Mouse (Mus musculus) limb, embryonic 11.5 days (tissue): Measurements from ENCODE around the gene Usp37. TPM values are rescaled to one million over a fixed set of nuclear protein-coding genes. Genes with fewer than 3 reads are reported as not detected.

ENCODE experiments used
- ATAC-seq: fragments of 200-750 bp; cut with Nextera tagmentation; 2 replicates; pipeline ENCODE4 v1.8.0; 2017; ENCODE audit warnings: low read depth; ENCODE audit not compliant: insufficient number of reproducible peaks, low FRiP score, low TSS enrichment
- DNase-seq: peaks from one replicate; pipeline ENCODE4 v3.0.0-alpha.2; 2015; ENCODE audit warnings: low spot score
- H3K27ac ChIP-seq: fragments of 300-500 bp; sonication (generic); replicated peaks from 2 replicates; pipeline ENCODE4 v1.5.1; 2014; ENCODE audit warnings: low read depth, mild to moderate bottlenecking, low read length
- H3K27me3 ChIP-seq: fragments of 300-500 bp; sonication (generic); 2 replicates; pipeline ENCODE4 v1.6.1; 2014; ENCODE audit warnings: mild to moderate bottlenecking, low read length, mixed read lengths; ENCODE audit not compliant: control insufficient read depth, insufficient read depth
- H3K36me3 ChIP-seq: fragments of 300-500 bp; sonication (generic); 2 replicates; pipeline ENCODE4 v1.6.1; 2014; ENCODE audit warnings: mild to moderate bottlenecking, low read length, moderate library complexity, mixed read lengths; ENCODE audit not compliant: control insufficient read depth, insufficient read depth
- H3K4me1 ChIP-seq: fragments of 300-500 bp; sonication (generic); 2 replicates; pipeline ENCODE4 v1.6.1; 2014; ENCODE audit warnings: low read length, mixed read lengths; ENCODE audit not compliant: control insufficient read depth, insufficient read depth
- H3K4me2 ChIP-seq: fragments of 300-500 bp; sonication (generic); 2 replicates; pipeline ENCODE4 v1.6.1; 2014; ENCODE audit warnings: low read depth, mild to moderate bottlenecking, moderate library complexity; ENCODE audit not compliant: severe bottlenecking
- H3K4me3 ChIP-seq: fragments of 300-500 bp; sonication (generic); 2 replicates; pipeline ENCODE4 v1.5.1; 2014; ENCODE audit warnings: low read depth, low read length
- H3K9ac ChIP-seq: fragments of 300-500 bp; sonication (generic); 2 replicates; pipeline ENCODE4 v1.6.1; 2014; ENCODE audit warnings: mild to moderate bottlenecking, low read length
- H3K9me3 ChIP-seq: fragments of 300-500 bp; sonication (generic); 2 replicates; pipeline ENCODE4 v1.6.1; 2016; ENCODE audit warnings: low read length; ENCODE audit not compliant: control insufficient read depth
- WGBS: fragments of 180-500 bp; shearing (Covaris S2); extraction: QIAGEN DNeasy Blood & Tissue Kit; methylation state at CpG from one replicate; pipeline ENCODE4 v1.1.7; 2014; 5-methylcytosine and 5-hydroxymethylcytosine counted together
- polyA plus RNA-seq: library from polyadenylated mRNA; unstranded; fragments of >200 nt; fragmentation: Nextera tagmentation; extraction: Ambion mirVana; gene quantifications from 2 replicates; pipeline ENCODE4 v1.2.1, GENCODE M21; 2014

The Usp37 gene
- polyA plus RNA-seq, 1 experiment from 2014 or later = 46.4 TPM

DNA sequence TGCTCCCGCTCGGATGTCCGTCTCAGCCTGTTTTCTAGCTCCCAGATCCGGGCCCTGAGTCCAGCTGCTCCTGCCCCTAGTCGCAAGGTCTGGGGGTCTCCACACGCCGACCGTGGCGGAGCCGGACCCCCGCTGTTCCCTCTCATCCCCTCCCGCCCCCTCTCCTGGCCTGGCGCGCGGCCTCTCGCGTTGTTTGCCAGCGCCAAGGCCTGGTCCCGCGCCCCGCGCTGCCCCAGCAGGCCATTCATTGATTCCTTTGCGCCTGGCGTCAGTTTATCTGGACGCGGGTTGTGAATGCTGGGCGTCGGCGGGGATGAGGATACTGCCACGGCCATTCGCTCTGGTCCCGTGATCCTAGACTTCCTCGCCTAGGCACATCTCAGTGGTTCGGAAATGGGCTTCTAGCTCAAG, 37.6 kb downstream of the Usp37 start:
- Histone ChIP-seq H3K36me3 (no peaks in the 10 kb centered on the region), H3K9me3 (no peaks in the 10 kb centered on the region), H3K27ac (peak overlapping the region; percentile 91), H3K4me3 (peak overlapping the region; percentile 83), H3K27me3 (no peaks in the 10 kb centered on the region), H3K4me1 (peaks cover 5% of the 10 kb centered on the region; the same call in 1 of the 2 replicates), H3K9ac (peak overlapping the region; percentile 84), H3K4me2 (peak overlapping the region; percentile 68)
- ATAC-seq = peak; percentile 49
- under 1% methylated on average over 31 of the region's 34 CpGs for WGBS
- DNase-seq = peak; percentile 86

DNA sequence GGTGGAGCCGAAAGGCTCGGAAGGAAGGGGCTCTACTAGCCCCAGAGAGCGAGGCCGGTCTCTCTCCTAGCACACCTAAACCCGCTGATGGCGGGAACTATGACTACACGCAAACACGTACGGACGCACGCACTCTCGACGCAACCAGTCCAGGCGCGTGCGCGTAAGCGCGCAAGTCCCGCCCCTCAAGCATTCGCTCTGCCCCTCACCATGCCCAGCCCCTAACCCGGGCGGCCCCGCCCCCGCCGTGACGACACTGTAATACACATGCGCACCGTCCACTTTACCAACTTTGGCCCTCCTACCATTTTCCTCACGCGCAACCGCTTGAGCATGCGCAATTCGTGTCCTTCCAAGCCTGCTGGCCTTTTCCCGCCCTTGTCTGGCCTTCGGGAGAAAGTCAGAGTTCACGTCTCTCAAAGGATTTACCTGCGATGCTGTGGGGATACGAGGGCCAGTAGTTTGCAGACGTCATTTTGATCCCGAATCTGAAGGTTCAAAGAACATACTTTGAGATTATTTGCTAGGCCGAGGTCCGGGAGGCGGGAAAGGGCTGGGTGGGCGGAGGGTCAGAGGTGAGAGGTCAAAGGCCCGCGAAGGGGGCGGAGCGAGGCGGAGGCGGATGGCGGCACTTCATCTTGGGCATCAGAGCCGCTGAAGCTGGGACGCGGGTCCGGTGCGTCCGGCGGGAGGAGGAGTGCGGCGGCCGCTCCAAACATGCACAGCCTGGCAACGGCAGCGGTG, 38.2 kb downstream of the Usp37 start, which contains the start of gene Cnot9:
TSS of gene Cnot9 (plus strand) at position 338 of the 744 bp plus-strand sequence.
- peak within 1 kb of the TSS; percentile 83 for H3K4me3 ChIP-seq
- DNase-seq = peak; percentile 100
- no peaks in the 10 kb centered on the region for H3K27me3 ChIP-seq
- no peaks in the 10 kb centered on the region for H3K36me3 ChIP-seq
- WGBS = under 1% methylated on average over 64 of the region's 64 CpGs
- peak within 1 kb of the TSS; percentile 84 for H3K9ac ChIP-seq
- peak within 1 kb of the TSS; percentile 91 for H3K27ac ChIP-seq
- H3K9me3 ChIP-seq = no peaks in the 10 kb centered on the region
- ATAC-seq = peak; percentile 99
- H3K4me1 ChIP-seq = peaks cover 5% of the 10 kb centered on the region; the same call in 1 of the 2 replicates
- peak within 1 kb of the TSS; percentile 68 for H3K4me2 ChIP-seq

DNA sequence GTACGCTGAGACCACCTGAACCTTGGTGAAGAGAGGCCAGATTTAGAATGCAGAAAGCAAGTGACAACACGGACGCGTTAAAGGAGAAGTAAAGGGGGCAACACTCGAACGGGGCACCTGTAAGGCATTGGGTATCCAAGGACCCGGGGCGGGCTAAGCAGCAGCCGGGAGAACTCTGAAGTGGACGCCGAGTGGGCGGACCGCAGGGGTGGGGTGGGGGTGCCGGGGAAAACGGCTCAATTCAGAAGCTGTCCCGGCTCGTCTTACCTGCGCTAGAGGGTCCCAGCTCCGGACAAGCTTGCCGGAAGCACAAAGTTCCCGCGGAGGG, 38.7 kb downstream of the Usp37 start:
- ATAC-seq (no peak), DNase-seq (no peak)
- Histone ChIP-seq H3K4me3 (peak overlapping the region; percentile 83), H3K4me2 (peak overlapping the region; percentile 65), H3K9ac (peak overlapping the region; percentile 84), H3K27ac (peak overlapping the region; percentile 69), H3K36me3 (no peaks in the 10 kb centered on the region), H3K4me1 (peaks cover 5% of the 10 kb centered on the region; the same call in 1 of the 2 replicates), H3K27me3 (no peaks in the 10 kb centered on the region), H3K9me3 (no peaks in the 10 kb centered on the region)
- WGBS = under 1% methylated on average over 22 of the region's 22 CpGs

DNA sequence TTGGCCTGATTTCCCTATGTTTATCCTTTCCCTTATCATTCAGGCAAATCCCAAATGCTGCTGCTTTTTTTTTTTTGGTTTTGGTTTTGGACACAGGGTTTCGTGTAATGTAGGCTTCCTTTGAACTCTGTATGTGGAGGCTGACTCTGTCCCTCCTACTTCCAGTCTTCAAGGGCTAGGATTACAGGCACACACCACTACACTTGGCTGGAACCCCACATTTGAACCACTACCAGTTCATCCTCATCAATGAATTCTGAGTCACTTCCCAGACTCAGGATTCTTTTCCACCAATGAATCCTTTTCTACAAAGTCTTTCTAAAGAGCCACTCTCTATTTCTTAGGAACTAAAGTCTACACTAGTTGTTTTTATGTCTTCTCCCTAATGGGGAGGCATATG, 43.0 kb downstream of the Usp37 start:
- H3K4me2 ChIP-seq = no peak overlapping the region
- peaks cover 5% of the 10 kb centered on the region; the same call in 1 of the 2 replicates for H3K4me1 ChIP-seq
- ATAC-seq = no peak
- WGBS = 69% methylated on average over 1 of the region's 1 CpGs
- H3K27ac ChIP-seq = no peak overlapping the region
- no peaks in the 10 kb centered on the region for H3K27me3 ChIP-seq
- no peak overlapping the region for H3K4me3 ChIP-seq
- no peaks in the 10 kb centered on the region for H3K9me3 ChIP-seq
- DNase-seq = no peak
- no peaks in the 10 kb centered on the region for H3K36me3 ChIP-seq
- H3K9ac ChIP-seq = no peak overlapping the region

DNA sequence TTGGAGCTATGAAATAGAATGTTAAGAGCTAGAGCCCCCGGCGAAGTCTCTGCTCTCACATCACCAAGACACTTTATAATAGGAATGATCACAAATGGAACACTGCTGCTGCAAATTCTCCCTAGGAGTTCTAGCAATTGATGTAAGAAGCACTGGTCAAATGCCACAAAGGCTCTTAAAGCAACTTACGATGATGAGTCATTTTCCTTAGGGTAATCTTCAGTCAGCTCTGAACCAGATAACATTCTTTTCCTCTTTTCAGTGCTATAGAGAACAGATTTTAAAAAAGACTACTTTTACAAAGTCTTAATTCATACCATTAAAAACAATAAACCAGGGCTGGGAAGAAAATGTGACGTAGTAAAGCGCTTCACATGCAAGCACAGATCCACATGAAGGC, 58.3 kb downstream of the Usp37 start:
- no peak for ATAC-seq
- H3K9me3 ChIP-seq = no peaks in the 10 kb centered on the region
- no peaks in the 10 kb centered on the region for H3K4me1 ChIP-seq
- no peak overlapping the region for H3K27ac ChIP-seq
- WGBS = 98% methylated on average over 5 of the region's 5 CpGs
- DNase-seq = no peak
- no peak overlapping the region for H3K4me2 ChIP-seq
- H3K4me3 ChIP-seq = no peak overlapping the region
- peaks cover 13% of the 10 kb centered on the region for H3K36me3 ChIP-seq
- no peaks in the 10 kb centered on the region for H3K27me3 ChIP-seq
- no peak overlapping the region for H3K9ac ChIP-seq

DNA sequence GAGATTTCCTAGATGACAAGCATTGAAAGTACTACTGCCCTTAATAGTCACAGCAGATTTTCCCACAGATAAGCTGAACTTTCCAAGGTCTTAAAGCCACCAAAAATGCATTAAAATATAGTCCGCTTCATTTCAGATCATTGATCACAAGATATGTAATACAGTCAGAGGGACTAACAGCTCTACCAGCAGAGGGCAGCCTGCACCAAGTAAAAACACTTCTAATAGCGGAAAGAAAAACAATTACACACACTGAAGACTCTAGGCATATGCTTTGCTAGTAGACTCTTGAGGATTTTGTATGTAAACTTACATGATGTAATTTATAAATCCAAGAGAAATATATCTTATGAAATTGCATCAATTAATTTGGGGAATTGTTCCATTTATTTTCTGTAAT, 83.8 kb downstream of the Usp37 start:
- Histone ChIP-seq H3K9me3 (no peaks in the 10 kb centered on the region), H3K27me3 (no peaks in the 10 kb centered on the region), H3K4me2 (no peak overlapping the region), H3K9ac (no peak overlapping the region), H3K36me3 (peaks cover 7% of the 10 kb centered on the region), H3K4me3 (no peak overlapping the region), H3K4me1 (no peaks in the 10 kb centered on the region), H3K27ac (no peak overlapping the region)
- DNase-seq (peak; percentile 26), ATAC-seq (no peak)
- WGBS = 81% methylated on average over 2 of the region's 2 CpGs

DNA sequence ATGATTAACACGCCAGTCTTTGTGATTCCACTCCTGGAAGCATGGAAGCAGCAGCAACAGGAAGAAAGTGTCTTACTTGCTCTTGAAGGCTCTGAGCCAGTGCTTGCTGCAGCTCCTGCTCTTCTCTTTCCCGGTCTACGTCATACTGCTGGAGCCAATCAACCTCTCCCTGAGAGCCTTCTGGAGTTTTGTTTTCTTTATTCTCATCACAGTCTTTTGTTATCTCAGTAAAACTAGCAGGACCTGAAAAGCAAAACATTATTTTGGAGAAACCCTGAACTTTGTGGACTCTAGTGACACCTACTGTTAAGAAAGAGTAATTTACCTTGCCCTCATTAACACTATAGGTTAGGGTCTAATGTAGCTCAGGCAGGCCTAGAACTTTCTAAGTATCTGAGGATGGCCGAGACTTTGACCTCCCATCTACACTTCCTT, 91.5 kb downstream of the Usp37 start:
- Histone ChIP-seq H3K4me1 (no peaks in the 10 kb centered on the region), H3K27me3 (no peaks in the 10 kb centered on the region), H3K4me3 (no peak overlapping the region), H3K36me3 (peaks cover 12% of the 10 kb centered on the region; the same call in 1 of the 2 replicates), H3K4me2 (no peak overlapping the region), H3K9ac (no peak overlapping the region), H3K27ac (no peak overlapping the region), H3K9me3 (no peaks in the 10 kb centered on the region)
- no peak for DNase-seq
- WGBS = 84% methylated on average over 4 of the region's 4 CpGs
- ATAC-seq = no peak

DNA sequence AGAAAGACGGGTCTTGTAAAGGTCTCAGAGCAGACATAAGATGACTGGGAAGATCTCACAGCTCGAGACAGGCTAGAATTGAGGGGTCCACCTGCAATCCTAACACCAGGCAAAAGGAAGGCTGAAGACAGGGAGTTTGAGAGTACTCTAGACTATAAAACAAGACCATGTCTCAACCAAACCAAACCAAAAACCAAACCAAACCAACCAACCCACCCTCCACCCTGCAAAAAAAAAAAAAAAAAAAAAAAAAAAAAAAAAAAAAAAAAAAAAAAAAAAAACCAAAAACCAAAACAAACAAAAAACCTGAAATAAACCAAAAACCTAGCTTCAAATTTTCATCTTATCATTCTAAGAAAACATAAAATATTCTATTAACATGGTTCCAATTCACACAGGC, 99.5 kb downstream of the Usp37 start:
- no peak overlapping the region for H3K9ac ChIP-seq
- no peak overlapping the region for H3K4me2 ChIP-seq
- H3K9me3 ChIP-seq = no peaks in the 10 kb centered on the region
- ATAC-seq (no peak), DNase-seq (no peak)
- no peaks in the 10 kb centered on the region for H3K4me1 ChIP-seq
- H3K27ac ChIP-seq = no peak overlapping the region
- no peak overlapping the region for H3K4me3 ChIP-seq
- no peaks in the 10 kb centered on the region for H3K27me3 ChIP-seq
- 89% methylated on average over 2 of the region's 2 CpGs for WGBS
- peaks cover 13% of the 10 kb centered on the region; the same call in 1 of the 2 replicates for H3K36me3 ChIP-seq
